Mouse (Mus musculus) splenic B cell, adult 2 months (primary cell): ENCODE data around the gene Slc39a7.
"Not testable (repeated sequence)": the region's sequence is repeated elsewhere in the genome, so short reads cannot be mapped to it uniquely, and the experiment has no call there.

ENCODE experiments used
- DNase-seq: peaks from one replicate; pipeline ENCODE4 v3.0.0-alpha.2; 2011; ENCODE audit warnings: low read depth, low spot score
- H3K27me3 ChIP-seq: 2 replicates; pipeline ENCODE4 v1.6.1; 2012; ENCODE audit warnings: mild to moderate bottlenecking, low read length, moderate library complexity, mixed read lengths; ENCODE audit not compliant: control insufficient read depth, poor library complexity, insufficient read depth, severe bottlenecking
- H3K36me3 ChIP-seq: 2 replicates; pipeline ENCODE4 v1.6.1; 2012; ENCODE audit warnings: mild to moderate bottlenecking, low read length, moderate library complexity, mixed read lengths; ENCODE audit not compliant: control insufficient read depth, poor library complexity, insufficient read depth, severe bottlenecking

Gene Slc39a7

GRCm38 (mm10) chr17:34025756-34026151 is 5.7 kb downstream of the Slc39a7 start:
- Histone ChIP-seq H3K27me3 (no peaks in the 10 kb centered on the region), H3K36me3 (peaks cover 9% of the 10 kb centered on the region)
- DNase-seq: no peak

GRCm38 (mm10) chr17:34024861-34025755 is 6.4 kb downstream of the Slc39a7 start:
- no peaks in the 10 kb centered on the region for H3K27me3 ChIP-seq
- no peak for DNase-seq
- H3K36me3 ChIP-seq: peaks cover 7% of the 10 kb centered on the region

GRCm38 (mm10) chr17:34024317-34024821 is 7.1 kb downstream of the Slc39a7 start, which contains the start of gene Ring1:
TSS of gene Ring1 (minus strand) at chr17:34024680.
- Histone ChIP-seq H3K27me3 (no peaks in the 10 kb centered on the region), H3K36me3 (peaks cover 4% of the 10 kb centered on the region)
- DNase-seq: peak; percentile 89

GRCm38 (mm10) chr17:34023678-34024077 is 7.8 kb downstream of the Slc39a7 start:
- no peak for DNase-seq
- Histone ChIP-seq H3K36me3 (peaks cover 4% of the 10 kb centered on the region), H3K27me3 (no peaks in the 10 kb centered on the region)

- no peaks in the 10 kb centered on the region for H3K27me3 ChIP-seq
- DNase-seq: no peak
These were observed 8.5 kb downstream of the Slc39a7 start for GRCm38 (mm10) chr17:34022987-34023386.

GRCm38 (mm10) chr17:34022414-34022783 is 9.1 kb downstream of the Slc39a7 start:
- H3K36me3 ChIP-seq: peaks cover 4% of the 10 kb centered on the region
- no peak for DNase-seq
- H3K27me3 ChIP-seq: no peaks in the 10 kb centered on the region

More at GRCm38 (mm10) chr17:34022987-34023386, 8.5 kb downstream of the Slc39a7 start:
- H3K36me3 ChIP-seq: peaks cover 4% of the 10 kb centered on the region

DNA sequence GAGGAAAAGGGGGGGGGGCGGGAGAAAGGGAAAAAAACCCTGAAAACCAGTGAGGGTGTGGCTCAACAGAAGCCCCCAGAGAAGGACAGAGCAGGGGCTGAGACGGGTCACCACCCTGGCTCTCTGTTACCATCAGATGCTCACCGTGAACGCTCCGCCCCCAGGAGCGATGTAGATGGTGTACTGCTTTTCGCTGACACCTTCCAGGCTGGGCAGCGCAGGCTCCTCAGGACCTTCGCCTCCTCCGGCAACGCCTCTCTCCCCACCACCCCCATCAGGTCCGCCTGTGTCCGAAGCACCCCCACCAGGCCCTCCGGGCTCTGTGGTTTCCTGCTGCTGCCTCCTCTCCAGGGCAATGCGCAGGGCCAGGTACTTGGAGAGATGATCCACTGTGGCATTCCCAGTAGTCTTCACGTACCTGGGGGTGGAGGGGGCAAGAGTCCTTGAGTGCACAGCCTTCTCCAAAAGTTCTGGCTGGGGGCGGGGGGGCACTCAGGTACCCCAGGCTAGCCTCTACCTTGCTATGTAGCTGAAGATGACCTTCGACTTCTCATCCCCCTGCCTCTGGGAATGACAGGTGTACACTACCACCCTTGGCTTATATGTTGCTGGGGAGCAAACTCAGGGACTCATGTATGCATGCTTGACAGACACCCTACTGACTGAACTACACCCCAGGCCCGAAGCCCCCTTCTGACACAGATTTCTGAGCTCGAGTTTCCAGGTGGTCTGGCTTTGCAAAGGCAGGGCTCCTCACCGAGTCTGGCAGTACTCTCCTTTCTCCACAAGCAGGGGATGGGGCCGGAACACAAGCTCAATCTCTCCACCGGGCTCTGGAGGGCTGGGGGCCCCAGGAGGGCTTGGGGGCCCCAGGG is 9.7 kb downstream of the Slc39a7 start:
- DNase-seq: no peak
- no peaks in the 10 kb centered on the region for H3K27me3 ChIP-seq

DNA sequence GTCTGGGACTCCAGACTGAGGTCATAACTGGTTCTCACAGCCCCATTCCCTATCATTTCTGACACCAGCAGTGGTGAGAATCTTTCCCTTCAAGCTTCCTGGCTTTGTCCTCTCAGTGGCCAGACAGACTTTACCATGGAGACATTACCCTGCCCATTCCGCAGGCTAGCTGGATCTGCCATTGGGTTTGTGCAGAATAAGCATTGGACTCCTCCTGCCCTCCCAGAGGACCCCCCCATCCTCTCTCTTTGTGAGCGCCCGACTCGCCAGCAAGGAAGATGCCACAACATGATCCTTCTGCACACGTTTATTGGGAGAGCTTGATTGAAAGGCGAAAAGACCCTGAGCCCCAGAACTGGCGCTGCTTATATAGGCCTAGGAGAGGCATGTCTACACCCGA is 18.0 kb downstream of the Slc39a7 start:
- no peaks in the 10 kb centered on the region for H3K27me3 ChIP-seq
- no peaks in the 10 kb centered on the region for H3K36me3 ChIP-seq
- no peak for DNase-seq

More for the DNA sequence above, 9.7 kb downstream of the Slc39a7 start:
- peaks cover 4% of the 10 kb centered on the region for H3K36me3 ChIP-seq

DNA sequence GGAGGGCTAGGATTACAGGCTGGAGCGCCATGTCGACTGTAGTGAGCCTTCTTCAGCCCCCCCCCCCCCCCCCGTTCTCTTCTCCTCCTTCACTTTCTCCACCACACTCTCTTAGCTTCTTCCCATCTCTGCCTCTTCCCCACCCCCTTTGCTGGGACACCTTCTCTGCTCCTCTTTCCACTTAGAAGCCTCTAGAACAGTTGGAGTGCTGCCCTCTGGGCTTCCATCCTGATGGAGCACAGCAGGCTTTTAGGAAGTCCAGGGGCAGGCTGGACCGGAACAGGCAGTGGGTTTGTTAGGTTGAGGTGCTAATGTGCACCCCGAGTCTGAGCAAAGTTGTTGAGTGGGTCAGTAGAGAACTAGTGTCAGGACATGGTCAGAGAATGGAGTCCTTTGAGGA is 21.3 kb downstream of the Slc39a7 start:
- no peaks in the 10 kb centered on the region; the same call in 1 of the 2 replicates for H3K27me3 ChIP-seq
- no peaks in the 10 kb centered on the region for H3K36me3 ChIP-seq

DNA sequence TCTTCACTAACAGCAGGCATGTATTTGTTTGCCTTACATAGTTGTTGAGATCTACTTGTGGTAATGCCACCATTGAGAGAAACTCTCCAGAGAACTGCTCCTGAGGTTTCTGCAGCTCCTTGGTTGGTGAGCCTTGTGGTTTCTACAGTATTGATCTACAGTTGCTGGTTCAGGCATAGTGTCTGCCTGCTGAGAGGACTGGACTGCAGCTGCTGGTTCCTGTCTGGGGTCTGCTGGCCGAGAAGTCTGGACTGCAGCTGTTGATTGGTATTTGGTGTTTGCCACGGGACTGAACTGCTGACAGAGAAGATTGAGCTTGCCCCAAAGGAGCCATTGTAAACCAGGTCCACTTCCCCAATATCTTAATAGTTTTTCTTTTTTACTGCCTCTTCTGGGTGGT is 24.9 kb downstream of the Slc39a7 start:
- no peaks in the 10 kb centered on the region; the same call in 1 of the 2 replicates for H3K27me3 ChIP-seq
- no peak for DNase-seq
- no peaks in the 10 kb centered on the region for H3K36me3 ChIP-seq

More for the DNA sequence above, 21.3 kb downstream of the Slc39a7 start:
- DNase-seq: no peak

- H3K36me3 ChIP-seq: peaks cover 9% of the 10 kb centered on the region
- peak; percentile 73 for DNase-seq
- H3K27me3 ChIP-seq: no peaks in the 10 kb centered on the region; the same call in 1 of the 2 replicates
These were observed 28.1 kb downstream of the Slc39a7 start for GRCm38 (mm10) chr17:34003426-34003825.

DNA sequence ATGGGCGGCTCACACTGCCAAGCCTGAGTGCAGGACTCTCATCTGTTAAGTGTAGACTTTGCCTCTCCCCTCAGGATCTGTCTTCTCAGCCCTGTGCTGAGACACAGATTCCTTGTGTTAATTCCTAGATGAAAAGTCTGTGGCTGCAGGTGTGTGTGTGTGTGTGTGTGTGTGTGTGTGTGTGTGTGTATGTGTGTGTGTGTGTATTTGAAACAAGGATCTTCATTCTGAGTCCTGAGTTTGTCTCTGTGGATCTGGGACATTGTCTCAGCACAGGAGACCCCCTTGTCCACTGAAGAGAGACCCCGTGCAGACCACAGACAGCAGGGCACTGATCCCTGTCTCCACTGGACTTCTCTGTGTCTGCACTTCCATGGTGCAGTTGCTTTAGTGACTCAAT is 30.7 kb downstream of the Slc39a7 start:
- H3K27me3 ChIP-seq, DNase-seq: not testable (repeated sequence)
- peaks cover 28% of the 10 kb centered on the region for H3K36me3 ChIP-seq

GRCm38 (mm10) chr17:34000150-34000537 is 31.3 kb downstream of the Slc39a7 start, which contains the start of gene H2-K1:
TSS of gene H2-K1 (minus strand) at chr17:34000347.
- H3K36me3 ChIP-seq: peaks cover 31% of the 10 kb centered on the region
- no peaks in the 10 kb centered on the region for H3K27me3 ChIP-seq
- peak; percentile 100 for DNase-seq

DNA sequence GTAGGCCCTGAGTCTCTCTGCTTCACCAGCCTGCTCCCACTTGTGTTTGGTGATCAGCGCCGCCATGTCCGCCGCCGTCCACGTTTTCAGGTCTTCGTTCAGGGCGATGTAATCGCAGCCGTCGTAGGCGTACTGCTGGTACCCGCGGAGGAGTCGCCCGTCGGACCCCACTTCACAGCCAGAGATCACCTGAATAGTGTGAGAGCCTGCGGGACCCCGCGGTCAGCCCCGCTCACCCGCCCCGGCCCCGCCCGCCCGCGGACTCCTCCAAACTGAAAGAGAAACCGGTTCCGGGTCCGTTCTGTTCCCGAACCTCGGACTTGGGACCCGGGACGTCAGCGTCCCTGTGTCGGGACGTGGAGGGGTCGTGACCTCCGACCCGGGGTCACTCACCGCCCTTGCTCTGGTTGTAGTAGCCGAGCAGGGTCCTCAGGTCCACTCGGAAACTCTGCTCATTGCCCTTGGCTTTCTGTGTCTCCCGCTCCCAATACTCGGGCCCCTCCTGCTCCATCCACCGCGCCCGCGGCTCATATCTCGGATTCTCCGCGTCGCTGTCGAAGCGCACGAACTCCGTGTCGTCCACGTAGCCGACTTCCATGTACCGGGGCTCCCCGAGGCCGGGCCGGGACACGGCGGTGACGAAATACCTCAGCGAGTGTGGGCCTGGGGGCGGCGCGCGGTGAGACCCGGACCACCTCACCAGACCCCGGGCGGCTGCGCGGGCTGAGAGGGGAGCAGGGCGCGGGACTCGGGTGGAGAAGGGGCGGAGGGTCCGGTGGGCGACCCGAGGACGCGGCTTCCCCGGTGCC is 31.9 kb downstream of the Slc39a7 start:
- DNase-seq: peak; percentile 48
- Histone ChIP-seq H3K36me3 (peaks cover 31% of the 10 kb centered on the region), H3K27me3 (no peaks in the 10 kb centered on the region)
